Mouse (Mus musculus): ENCODE results near the gene Cd81. TPM values are rescaled to one million over a fixed set of nuclear protein-coding genes. Genes with fewer than 3 reads are reported as not detected.

The Cd81 gene
- total and polyA plus RNA-seq, 2 experiments = 420 to 625 TPM

DNA sequence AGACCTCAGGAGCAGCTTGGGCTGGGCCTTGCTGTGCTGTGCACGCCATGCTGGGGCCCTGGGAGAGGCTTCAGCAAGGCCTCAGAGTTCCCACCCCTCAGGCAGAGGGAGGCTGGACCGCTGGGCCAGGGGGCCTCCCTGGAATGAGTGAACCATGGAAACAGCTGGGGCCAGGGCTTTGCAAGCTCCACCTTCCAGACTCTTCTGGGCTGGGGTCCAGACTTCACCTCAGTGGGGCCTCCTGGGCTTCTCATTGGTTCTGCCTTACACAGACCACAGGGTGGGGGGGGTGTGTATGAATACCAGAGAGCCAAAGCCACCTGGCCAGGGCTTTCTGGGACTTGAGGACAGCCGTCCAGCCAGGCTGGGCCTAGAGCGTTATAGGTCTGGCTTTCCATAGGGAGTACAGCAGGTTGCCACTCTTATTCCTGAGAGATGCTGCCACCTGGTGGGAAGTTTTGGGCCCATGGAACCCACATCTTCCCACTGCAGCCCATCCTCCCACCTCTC is 34.6 kb downstream of the Cd81 start:
- no peaks in the 10 kb centered on the region for H3K79me2 ChIP-seq (ENCODE audit: control insufficient read depth, insufficient read depth, low read length)
- no peaks in the 10 kb centered on the region for H3K4me1 ChIP-seq (ENCODE audit: control insufficient read depth, insufficient read depth, low read length)
- no peaks in the 10 kb centered on the region for H3K27me3 ChIP-seq (ENCODE audit: control insufficient read depth, insufficient read depth, low read length)
- TF ChIP-seq CTCF (IDR thresholded peaks at IDR 0.05; ENCODE audit: low read depth, low read length) (peak; percentile 67), POLR2A (IDR thresholded peaks at IDR 0.05; ENCODE audit: extremely low read depth, insufficient read depth, low read length) (no peak)
- H3K36me3 ChIP-seq (ENCODE audit: control insufficient read depth, insufficient read depth, low read length) = no peaks in the 10 kb centered on the region
- DNase-seq (ENCODE audit: extremely low read depth, low read depth, low spot score) = peak; percentile 19
- H3K27ac ChIP-seq (replicated peaks; ENCODE audit: insufficient read depth, low read depth, low read length) = no peak overlapping the region
- H3K4me3 ChIP-seq (ENCODE audit: insufficient read depth, low read depth, low read length) = no peak overlapping the region
- H3K9ac ChIP-seq (ENCODE audit: low read depth, low read length) = no peak overlapping the region
- WGBS = 66% methylated on average over 4 of the region's 4 CpGs

- DNase-seq (ENCODE audit: extremely low read depth, low read depth, low spot score) = no peak
- no peak for TF ChIP-seq CTCF (IDR thresholded peaks at IDR 0.05; ENCODE audit: low read depth, low read length)
- no peak for TF ChIP-seq POLR2A (IDR thresholded peaks at IDR 0.05; ENCODE audit: extremely low read depth, insufficient read depth, low read length)
- WGBS = 83% methylated on average over 3 of the region's 3 CpGs
- no peaks in the 10 kb centered on the region for H3K36me3 ChIP-seq (ENCODE audit: control insufficient read depth, insufficient read depth, low read length)
- H3K79me2 ChIP-seq (ENCODE audit: control insufficient read depth, insufficient read depth, low read length) = no peaks in the 10 kb centered on the region
- H3K4me3 ChIP-seq (ENCODE audit: insufficient read depth, low read depth, low read length) = no peak overlapping the region
- H3K9ac ChIP-seq (ENCODE audit: low read depth, low read length) = no peak overlapping the region
- no peaks in the 10 kb centered on the region for H3K4me1 ChIP-seq (ENCODE audit: control insufficient read depth, insufficient read depth, low read length)
- H3K27me3 ChIP-seq (ENCODE audit: control insufficient read depth, insufficient read depth, low read length) = no peaks in the 10 kb centered on the region
- no peak overlapping the region for H3K27ac ChIP-seq (replicated peaks; ENCODE audit: insufficient read depth, low read depth, low read length)
These were observed 41.3 kb downstream of the Cd81 start for GRCm38 (mm10) chr7:143093847-143094246.

GRCm38 (mm10) chr7:143094592-143095553 is 42.3 kb downstream of the Cd81 start, which contains the start of gene Trpm5:
TSS of gene Trpm5 (minus strand) at chr7:143094642.
- Histone ChIP-seq H3K4me3 (ENCODE audit: insufficient read depth, low read depth, low read length) (no peak within 1 kb of the TSS), H3K36me3 (ENCODE audit: control insufficient read depth, insufficient read depth, low read length) (no peaks in the 10 kb centered on the region), H3K9ac (ENCODE audit: low read depth, low read length) (no peak within 1 kb of the TSS), H3K27ac (replicated peaks; ENCODE audit: insufficient read depth, low read depth, low read length) (no peak within 1 kb of the TSS), H3K79me2 (ENCODE audit: control insufficient read depth, insufficient read depth, low read length) (no peaks in the 10 kb centered on the region), H3K4me1 (ENCODE audit: control insufficient read depth, insufficient read depth, low read length) (no peaks in the 10 kb centered on the region), H3K27me3 (ENCODE audit: control insufficient read depth, insufficient read depth, low read length) (no peaks in the 10 kb centered on the region)
- no peak for TF ChIP-seq POLR2A (IDR thresholded peaks at IDR 0.05; ENCODE audit: extremely low read depth, insufficient read depth, low read length)
- TF ChIP-seq CTCF (IDR thresholded peaks at IDR 0.05; ENCODE audit: low read depth, low read length) = peak; percentile 92
- WGBS = 45% methylated on average over 10 of the region's 10 CpGs
- DNase-seq (ENCODE audit: extremely low read depth, low read depth, low spot score) = no peak

DNA sequence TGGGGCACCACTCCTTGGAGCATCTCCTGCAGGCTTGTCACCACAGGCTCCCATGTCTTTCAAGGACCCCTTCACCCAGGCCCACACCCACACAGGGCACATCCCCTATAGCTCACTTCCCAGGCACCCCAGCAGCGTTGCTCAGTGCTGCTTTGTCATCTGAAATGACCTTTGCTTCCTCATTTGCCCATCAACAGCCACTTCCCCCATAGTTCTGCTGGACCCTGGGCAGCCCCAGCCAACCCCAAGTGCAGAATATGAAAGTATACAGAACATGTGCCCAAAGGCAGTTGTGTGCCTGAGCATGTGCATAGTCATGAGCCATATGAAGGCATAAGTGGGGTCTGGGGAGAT is 43.0 kb downstream of the Cd81 start:
- TF ChIP-seq POLR2A (IDR thresholded peaks at IDR 0.05; ENCODE audit: extremely low read depth, insufficient read depth, low read length) (no peak), CTCF (IDR thresholded peaks at IDR 0.05; ENCODE audit: low read depth, low read length) (no peak)
- H3K27me3 ChIP-seq (ENCODE audit: control insufficient read depth, insufficient read depth, low read length) = no peaks in the 10 kb centered on the region

GRCm38 (mm10) chr7:143100759-143101158 is 48.2 kb downstream of the Cd81 start:
- Histone ChIP-seq H3K79me2 (ENCODE audit: control insufficient read depth, insufficient read depth, low read length) (no peaks in the 10 kb centered on the region), H3K36me3 (ENCODE audit: control insufficient read depth, insufficient read depth, low read length) (no peaks in the 10 kb centered on the region), H3K4me1 (ENCODE audit: control insufficient read depth, insufficient read depth, low read length) (no peaks in the 10 kb centered on the region), H3K27ac (replicated peaks; ENCODE audit: insufficient read depth, low read depth, low read length) (no peak overlapping the region), H3K27me3 (ENCODE audit: control insufficient read depth, insufficient read depth, low read length) (no peaks in the 10 kb centered on the region), H3K4me3 (ENCODE audit: insufficient read depth, low read depth, low read length) (no peak overlapping the region), H3K9ac (ENCODE audit: low read depth, low read length) (no peak overlapping the region)
- DNase-seq (ENCODE audit: extremely low read depth, low read depth, low spot score) = no peak
- WGBS = 60% methylated on average over 4 of the region's 4 CpGs
- TF ChIP-seq POLR2A (IDR thresholded peaks at IDR 0.05; ENCODE audit: extremely low read depth, insufficient read depth, low read length) (no peak), CTCF (IDR thresholded peaks at IDR 0.05; ENCODE audit: low read depth, low read length) (no peak)

More for the DNA sequence above, 43.0 kb downstream of the Cd81 start:
- no peak for DNase-seq (ENCODE audit: extremely low read depth, low read depth, low spot score)
- 39% methylated on average over 1 of the region's 1 CpGs for WGBS
- no peaks in the 10 kb centered on the region for H3K79me2 ChIP-seq (ENCODE audit: control insufficient read depth, insufficient read depth, low read length)
- H3K27ac ChIP-seq (replicated peaks; ENCODE audit: insufficient read depth, low read depth, low read length) = no peak overlapping the region
- no peak overlapping the region for H3K9ac ChIP-seq (ENCODE audit: low read depth, low read length)
- no peaks in the 10 kb centered on the region for H3K36me3 ChIP-seq (ENCODE audit: control insufficient read depth, insufficient read depth, low read length)
- H3K4me1 ChIP-seq (ENCODE audit: control insufficient read depth, insufficient read depth, low read length) = no peaks in the 10 kb centered on the region
- no peak overlapping the region for H3K4me3 ChIP-seq (ENCODE audit: insufficient read depth, low read depth, low read length)

All from liver, adult 2 months (tissue).